Mouse (Mus musculus) fat pad, adult 2 months (tissue): ENCODE measurements around the gene Ppia.
"Not testable (repeated sequence)": the region's sequence is repeated elsewhere in the genome, so short reads cannot be mapped to it uniquely, and the experiment has no call there.

ENCODE experiments used
- DNase-seq: peaks from one replicate; pipeline ENCODE4 v3.0.0-alpha.2; 2011; ENCODE audit warnings: low read depth, low spot score; ENCODE audit errors: extremely low read depth

Ppia gene

DNA sequence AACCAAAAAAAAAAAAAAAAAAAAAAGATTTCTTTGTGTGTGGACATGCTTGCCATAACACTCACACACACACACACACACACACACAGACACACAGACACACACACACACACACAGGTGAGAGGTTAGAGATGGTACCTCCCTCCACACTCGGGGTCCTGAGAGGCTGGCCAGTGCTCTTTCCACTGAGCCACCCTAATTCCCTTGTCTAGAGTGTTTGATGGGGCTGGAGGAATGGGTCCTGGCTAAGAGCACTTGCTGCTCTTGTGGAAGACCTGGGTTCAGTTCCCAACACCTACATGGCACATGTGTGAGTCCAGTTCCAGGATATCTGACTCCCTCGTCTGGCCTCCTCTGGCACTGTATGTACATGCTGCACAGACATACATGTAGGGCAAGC, 22.4 kb downstream of the Ppia start:
- DNase-seq = no peak

- no peak for DNase-seq
These were observed 24.9 kb downstream of the Ppia start for GRCm38 (mm10) chr11:6440171-6440570.

GRCm38 (mm10) chr11:6442566-6442965, 27.3 kb downstream of the Ppia start:
- DNase-seq = no peak

- no peak for DNase-seq
These were observed 27.9 kb downstream of the Ppia start for GRCm38 (mm10) chr11:6443102-6443501.

GRCm38 (mm10) chr11:6443727-6444076, 28.5 kb downstream of the Ppia start:
- no peak for DNase-seq

DNA sequence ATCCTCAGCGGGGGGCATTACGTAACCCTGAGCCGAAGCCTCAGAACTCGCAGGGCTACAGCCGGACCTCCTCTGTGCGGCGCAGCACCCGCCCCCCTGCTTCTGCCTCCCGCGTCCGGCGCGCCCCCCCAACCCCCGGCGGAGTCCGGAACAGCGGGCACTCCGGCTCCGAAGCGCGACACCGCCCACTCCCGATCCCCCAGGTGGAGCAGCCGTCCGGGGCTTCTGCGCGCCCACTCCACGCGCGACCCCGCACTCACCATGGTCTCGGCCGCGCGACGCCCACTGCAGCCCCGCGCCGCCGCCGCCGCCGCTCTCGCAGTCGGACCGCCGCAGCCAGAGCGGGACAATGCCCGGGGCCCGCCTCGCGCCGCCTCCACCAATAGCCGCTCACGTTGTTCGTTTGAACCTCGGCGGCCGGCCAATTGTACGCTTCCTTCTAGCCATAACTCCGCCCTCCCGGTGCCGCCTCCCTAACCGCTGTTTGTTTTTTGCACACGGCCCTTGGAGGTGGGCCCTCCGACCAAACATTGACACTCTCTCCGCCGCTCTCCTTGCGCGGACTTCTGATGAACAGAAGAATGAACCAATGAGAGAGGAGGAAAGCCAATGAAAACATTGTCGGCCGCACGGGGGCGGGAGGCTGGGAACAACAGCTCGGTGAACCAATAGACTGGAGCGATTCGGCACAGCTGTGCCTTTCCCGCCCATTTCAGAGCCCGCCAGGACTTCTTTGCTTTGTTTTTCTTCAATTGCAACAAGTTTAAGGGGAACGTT, 29.0 kb downstream of the Ppia start, which contains the start of gene H2afv:
H2afv (minus strand) TSS at position 367 of the 777 bp plus-strand sequence.
- peak; percentile 95 for DNase-seq

GRCm38 (mm10) chr11:6445441-6445840, 30.2 kb downstream of the Ppia start:
- no peak for DNase-seq

- DNase-seq = no peak
These were observed 30.7 kb downstream of the Ppia start for GRCm38 (mm10) chr11:6445951-6446350.

DNA sequence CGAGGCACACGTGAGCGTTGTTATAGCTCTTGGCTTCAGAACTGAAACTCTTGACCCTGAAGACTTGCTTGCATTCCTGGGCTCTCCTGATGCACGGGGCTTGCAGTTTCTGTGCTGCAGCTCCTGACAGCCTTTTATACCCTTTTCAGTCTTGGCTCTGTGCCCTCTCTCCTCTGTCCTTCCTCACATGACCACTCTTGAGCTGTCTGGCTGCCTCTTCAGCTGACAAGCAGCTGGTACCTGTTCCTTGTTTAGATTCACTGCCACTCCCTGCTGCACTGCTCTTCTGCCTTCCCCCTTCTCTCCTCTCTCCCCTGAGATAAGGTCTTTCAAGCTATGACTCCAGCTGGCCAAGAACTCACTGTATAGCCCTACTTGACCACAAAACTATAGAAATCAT, 32.2 kb downstream of the Ppia start:
- no peak for DNase-seq

DNA sequence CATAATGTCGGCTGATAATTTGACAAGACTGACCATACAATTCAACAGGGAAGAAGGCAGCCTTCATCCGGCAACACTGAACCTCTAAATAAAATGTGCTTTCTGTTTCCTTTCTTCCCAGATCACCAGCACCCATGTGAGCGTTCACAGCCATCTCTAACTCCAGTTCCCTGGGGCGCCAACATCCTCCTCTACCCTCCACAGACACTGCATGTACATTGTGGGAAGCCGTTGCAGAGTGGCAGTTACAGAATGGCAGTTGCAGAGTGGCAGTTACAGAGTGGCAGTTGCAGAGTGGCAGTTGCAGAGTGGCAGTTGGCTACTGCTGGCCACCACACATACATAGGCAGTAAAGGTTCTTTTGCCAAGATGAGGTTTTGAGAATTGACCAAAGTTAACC, 32.9 kb downstream of the Ppia start:
- DNase-seq = not testable (repeated sequence)

DNA sequence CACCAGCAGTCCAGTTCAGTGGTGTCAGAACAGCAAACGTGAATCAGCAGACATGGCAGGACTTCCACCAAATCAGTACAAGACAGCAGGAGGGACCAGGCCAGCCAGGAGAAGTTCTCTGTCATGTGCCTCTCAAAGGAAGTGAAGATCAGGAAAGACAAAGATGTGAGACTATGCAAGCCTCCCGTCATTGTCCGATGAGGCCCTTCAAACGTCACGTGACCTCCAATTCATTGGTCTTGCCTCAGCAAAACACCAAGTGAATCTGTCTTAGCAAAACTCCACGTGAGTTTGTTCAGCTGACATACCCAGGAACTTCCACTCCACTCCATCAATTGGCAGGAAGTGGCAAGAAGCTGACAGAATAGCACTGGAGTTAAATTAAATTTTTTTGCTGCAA, 40.8 kb downstream of the Ppia start:
- no peak for DNase-seq

DNA sequence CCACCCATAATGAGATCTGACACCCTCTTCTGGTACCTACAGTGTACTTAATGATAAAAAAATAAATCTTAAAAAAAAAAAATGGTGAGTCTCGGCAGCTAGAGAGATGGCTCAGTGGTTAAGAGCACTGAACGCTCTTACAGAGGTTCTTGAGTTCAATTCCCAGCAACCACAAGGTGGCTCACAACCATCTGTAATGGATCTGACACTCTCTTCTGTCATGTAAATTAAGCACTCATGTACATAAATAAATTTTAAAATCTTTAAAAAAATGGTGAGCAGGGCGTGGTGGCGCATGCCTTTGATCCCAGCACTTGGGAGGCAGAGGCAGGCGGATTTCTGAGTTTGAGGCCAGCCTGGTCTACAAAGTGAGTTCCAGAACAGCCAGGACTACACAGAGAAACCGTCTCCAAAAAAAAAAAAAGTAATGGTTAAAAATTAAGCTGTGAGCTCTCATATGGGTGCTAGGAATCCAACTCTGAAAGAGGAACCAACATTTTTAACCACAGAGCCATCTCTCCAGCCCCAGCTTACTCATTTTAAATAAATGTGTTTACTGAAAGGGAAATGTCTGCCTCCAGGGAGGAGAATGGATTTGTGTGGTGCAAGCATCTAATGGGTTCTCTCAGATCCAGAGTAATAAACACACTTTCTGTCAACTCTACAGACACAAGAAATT, 48.1 kb downstream of the Ppia start:
- no peak for DNase-seq

- DNase-seq = no peak
These were observed 49.9 kb downstream of the Ppia start for GRCm38 (mm10) chr11:6465122-6465521.

DNA sequence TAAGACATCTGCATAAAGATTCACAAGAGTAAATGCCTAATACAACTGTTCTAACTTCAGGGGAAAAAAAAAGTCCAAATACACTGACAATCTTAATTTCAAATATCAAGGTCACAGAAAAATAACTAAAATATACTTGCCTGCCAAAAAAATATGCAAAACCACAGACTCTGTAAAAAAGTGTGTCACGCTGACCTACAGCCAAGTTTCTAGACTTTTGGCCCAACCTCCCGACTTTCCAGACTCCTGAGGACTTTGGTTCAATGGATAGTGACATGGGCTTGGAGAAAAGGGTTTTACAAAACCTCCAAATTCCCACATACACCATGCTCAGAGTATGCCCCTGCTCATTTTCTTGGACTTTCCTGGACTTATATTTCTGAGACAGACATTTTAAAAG, 53.3 kb downstream of the Ppia start:
- DNase-seq = no peak
